Comparison of ENCODE assay signal across 10 mouse cellular contexts in the genomic region with DNA sequence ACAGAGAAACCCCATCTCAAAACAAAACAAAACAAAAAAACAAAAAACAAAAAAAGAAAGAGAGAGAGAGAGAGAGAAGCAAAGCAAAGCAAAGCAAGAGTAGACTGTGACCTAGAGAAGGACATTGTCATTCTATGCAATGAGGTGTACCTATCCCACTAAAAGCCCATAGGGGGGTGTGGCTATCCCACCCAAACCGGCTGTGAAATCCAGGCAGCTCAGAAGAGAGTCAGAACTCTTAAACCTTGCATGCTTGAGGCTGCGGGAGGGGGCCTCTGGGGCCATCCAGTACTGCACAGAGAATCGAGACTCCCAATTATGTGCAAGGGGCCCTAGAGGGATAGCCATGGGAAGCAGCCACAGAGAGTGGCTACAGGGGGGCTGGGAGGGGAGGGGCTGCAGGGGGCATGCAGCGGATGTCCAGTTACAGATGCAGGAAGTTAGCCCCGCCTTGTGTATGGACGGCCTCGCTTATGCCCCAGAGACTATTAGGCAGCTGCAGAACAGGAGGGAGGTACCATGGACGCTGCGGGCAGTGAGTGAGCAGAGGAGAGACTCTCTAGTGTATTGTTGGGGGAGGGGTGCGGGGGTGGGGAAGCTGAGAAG.
A peak's percentile ranks its signal among the peaks of the same experiment; 100 is the strongest.
DNase-seq lines count a peak whose midpoint lies in the region; ATAC-seq lines count a peak whose summit lies in the region.
"Had no signal": no experiment of that assay in that cellular context is flagged by ENCODE, and none has a peak within 500 bp of the region (broad histone marks: within the 10 kb centered on the region; RNA-seq: fewer than 3 reads in every experiment).

No protein-coding gene starts in this region.

- no peak overlapping the region for H3K27ac ChIP-seq in kidney, embryonic 14.5 days (ENCODE audit: low read depth, low read length)
- H3K27ac ChIP-seq in hindbrain, embryonic 13.5 days: 0 out of 2 replicates have a peak overlapping the region, but pooled peaks have one; percentile 12
- H3K27ac ChIP-seq in neural tube, embryonic 11.5 days (ENCODE audit: low read depth, low read length): 0 out of 2 replicates have a peak overlapping the region, but pooled peaks have one; percentile 8

- H3K4me2 ChIP-seq in kidney, embryonic 14.5 days (replicated peaks; ENCODE audit: low read depth, low read length): peak overlapping the region; percentile 34
- H3K4me2 ChIP-seq in hindbrain, embryonic 13.5 days: peak overlapping the region; percentile 36; the same call in 1 of the 2 replicates
- peak overlapping the region; percentile 33 for H3K4me2 ChIP-seq in neural tube, embryonic 11.5 days (ENCODE audit: low read depth)

- peak; percentile 89 for ATAC-seq in kidney, embryonic 14.5 days (ENCODE audit: low FRiP score, low TSS enrichment)
- no peak for ATAC-seq in hindbrain, embryonic 13.5 days (ENCODE audit: low FRiP score)
- ATAC-seq in neural tube, embryonic 11.5 days (ENCODE audit: insufficient read depth, low FRiP score, low TSS enrichment): 0 out of 2 replicates have a peak, but pooled peaks have one; percentile 50

- WGBS in kidney, embryonic 14.5 days: 8% methylated on average over 10 of the region's 10 CpGs
- 12% methylated on average over 10 of the region's 10 CpGs for WGBS in hindbrain, embryonic 13.5 days
- WGBS in neural tube, embryonic 11.5 days: 9% methylated on average over 10 of the region's 10 CpGs

- H3K9me3 ChIP-seq in kidney, embryonic 14.5 days (ENCODE audit: control insufficient read depth, low read length): no peaks in the 10 kb centered on the region
- no peaks in the 10 kb centered on the region for H3K9me3 ChIP-seq in hindbrain, embryonic 13.5 days
- H3K9me3 ChIP-seq in neural tube, embryonic 11.5 days (ENCODE audit: control insufficient read depth, low read length): no peaks in the 10 kb centered on the region

- H3K4me1 ChIP-seq in kidney, embryonic 14.5 days (ENCODE audit: control insufficient read depth, insufficient read depth, low read length): 0 out of 2 replicates have a peak, but pooled peaks cover 3% of the 10 kb centered on the region
- peaks cover 7% of the 10 kb centered on the region for H3K4me1 ChIP-seq in hindbrain, embryonic 13.5 days (replicated peaks)
- H3K4me1 ChIP-seq in neural tube, embryonic 11.5 days (ENCODE audit: control insufficient read depth, insufficient read depth, low read length): peaks cover 5% of the 10 kb centered on the region

- peak overlapping the region; percentile 18; the same call in 1 of the 2 replicates for H3K9ac ChIP-seq in kidney, embryonic 14.5 days (ENCODE audit: low read depth, low read length)
- H3K9ac ChIP-seq in hindbrain, embryonic 13.5 days: no peak overlapping the region
- H3K9ac ChIP-seq in neural tube, embryonic 11.5 days (ENCODE audit: low read length): peak overlapping the region; percentile 26

- H3K27me3 ChIP-seq in kidney, embryonic 14.5 days (ENCODE audit: control insufficient read depth, insufficient read depth, low read length): no peaks in the 10 kb centered on the region
- no peaks in the 10 kb centered on the region for H3K27me3 ChIP-seq in hindbrain, embryonic 13.5 days
- no peaks in the 10 kb centered on the region for H3K27me3 ChIP-seq in neural tube, embryonic 11.5 days (ENCODE audit: control insufficient read depth, insufficient read depth, low read length)
- H3K27me3 ChIP-seq: CH12.LX had no signal

- DNase-seq in kidney, adult 18-20 months: no peak
- peak; percentile 72 for DNase-seq in embryo, embryonic 10.5 days (ENCODE audit: low spot score)
- peak; percentile 49 for DNase-seq in neural tube, embryonic 11.5 days (ENCODE audit: low spot score)
- no peak for DNase-seq in adrenal gland, postnatal 36 days
- DNase-seq in cerebellum, postnatal 10 days: no peak
- DNase-seq in urinary bladder, postnatal 4 days (ENCODE audit: low spot score in 2 of 2): no peak
- DNase-seq: adrenal gland, adult 8-10 months had no signal

- H3K4me3 ChIP-seq in kidney, embryonic 14.5 days (ENCODE audit: low read length): peak overlapping the region; percentile 17; the same call in 1 of the 2 replicates
- H3K4me3 ChIP-seq in hindbrain, embryonic 13.5 days: no peak overlapping the region
- no peak overlapping the region for H3K4me3 ChIP-seq in neural tube, embryonic 11.5 days (ENCODE audit: low read depth, low read length)

- H3K36me3 ChIP-seq in kidney, embryonic 14.5 days (ENCODE audit: control insufficient read depth, insufficient read depth, low read length): no peaks in the 10 kb centered on the region
- H3K36me3 ChIP-seq in hindbrain, embryonic 13.5 days: peaks cover 27% of the 10 kb centered on the region
- no peaks in the 10 kb centered on the region for H3K36me3 ChIP-seq in neural tube, embryonic 11.5 days (ENCODE audit: control insufficient read depth, insufficient read depth, low read length)

Comparison
In these comparisons a context has a peak if more than half of its experiments do, and no peak if none do; other contexts are left out.
1. DNase-seq: peak in embryo, embryonic 10.5 days (single experiment) and neural tube, embryonic 11.5 days (single experiment); none in kidney, adult 18-20 months (single experiment), adrenal gland, postnatal 36 days (0 of 2), cerebellum, postnatal 10 days (0 of 2) and urinary bladder, postnatal 4 days (0 of 2).
2. Peak in every context shown above with its lines, with median percentiles within 50 percentile points of each other: H3K4me2 ChIP-seq.